Mouse (Mus musculus) heart, postnatal 4 days (tissue): ENCODE measurements around the gene Cfd. TPM values are rescaled to one million over a fixed set of nuclear protein-coding genes. Genes with fewer than 3 reads are reported as not detected.

Source experiments
- DNase-seq: peaks from one replicate; pipeline ENCODE4 v3.0.0; 2021
- total RNA-seq, 2 experiments: library from RNA; stranded (reverse); gene quantifications; 2 replicates each; pipeline ENCODE4 v1.2.3; 2021

The Cfd gene
- total RNA-seq: under 1 TPM in 1 of 2 experiments, not detected in 1; 0.38 TPM

- DNase-seq: no peak
Measured at GRCm38 (mm10) chr10:79890670-79891069, at the start of gene Cfd. Gene Cfd (plus strand): TSS chr10:79890853.

- no peak for DNase-seq
Measured at GRCm38 (mm10) chr10:79842322-79842721, 48.3 kb upstream of the Cfd start.

GRCm38 (mm10) chr10:79843476-79843875 is 47.2 kb upstream of the Cfd start:
- DNase-seq: no peak

GRCm38 (mm10) chr10:79846553-79846952 is 44.1 kb upstream of the Cfd start:
- no peak for DNase-seq

GRCm38 (mm10) chr10:79849941-79850628 is 40.6 kb upstream of the Cfd start:
- no peak for DNase-seq

- no peak for DNase-seq
Measured at GRCm38 (mm10) chr10:79851653-79852052, 39.0 kb upstream of the Cfd start.

GRCm38 (mm10) chr10:79852107-79852789 is 38.4 kb upstream of the Cfd start:
- peak; percentile 64 for DNase-seq

- DNase-seq: no peak
Measured at GRCm38 (mm10) chr10:79852827-79853226, 37.8 kb upstream of the Cfd start.

GRCm38 (mm10) chr10:79853392-79853791 is 37.3 kb upstream of the Cfd start:
- DNase-seq: peak; percentile 100

GRCm38 (mm10) chr10:79853860-79854795 is 36.5 kb upstream of the Cfd start, which contains the start of gene Ptbp1:
Gene Ptbp1 (plus strand): TSS chr10:79854427.
- peak; percentile 99 for DNase-seq

- DNase-seq: peak; percentile 77
Measured at GRCm38 (mm10) chr10:79854801-79855541, 35.7 kb upstream of the Cfd start.

GRCm38 (mm10) chr10:79855558-79856184 is 35.0 kb upstream of the Cfd start:
- peak; percentile 59 for DNase-seq

GRCm38 (mm10) chr10:79856280-79856679 is 34.4 kb upstream of the Cfd start:
- DNase-seq: no peak

- no peak for DNase-seq
Measured at GRCm38 (mm10) chr10:79856704-79857451, 33.8 kb upstream of the Cfd start.

GRCm38 (mm10) chr10:79857452-79857811 is 33.2 kb upstream of the Cfd start:
- DNase-seq: peak; percentile 82

- DNase-seq: no peak
Measured at GRCm38 (mm10) chr10:79857894-79858293, 32.8 kb upstream of the Cfd start.

GRCm38 (mm10) chr10:79858416-79859074 is 32.1 kb upstream of the Cfd start:
- peak; percentile 90 for DNase-seq

- DNase-seq: peak; percentile 50
Measured at GRCm38 (mm10) chr10:79859116-79859515, 31.5 kb upstream of the Cfd start.

GRCm38 (mm10) chr10:79860079-79860911 is 30.4 kb upstream of the Cfd start:
- no peak for DNase-seq
